Mouse (Mus musculus) intestine, embryonic 16.5 days (tissue): ENCODE data around the gene Ccl22. TPM values are rescaled to one million over a fixed set of nuclear protein-coding genes. Genes with fewer than 3 reads are reported as not detected.

ENCODE experiments used
- ATAC-seq: fragments of 200-750 bp; cut with Nextera tagmentation; 2 replicates; pipeline ENCODE4 v1.8.0; 2017; ENCODE audit warnings: moderate TSS enrichment, moderate library complexity
- H3K27ac ChIP-seq: fragments of 300-500 bp; sonication (generic); 2 replicates; pipeline ENCODE4 v1.5.1; 2014; ENCODE audit warnings: mild to moderate bottlenecking, low read length
- H3K27me3 ChIP-seq: fragments of 300-500 bp; sonication (generic); replicated peaks from 2 replicates; pipeline ENCODE4 v1.6.1; 2014; ENCODE audit warnings: low read length, control low read depth, mixed read lengths; ENCODE audit not compliant: control insufficient read depth, insufficient read depth
- H3K36me3 ChIP-seq: fragments of 300-500 bp; sonication (generic); 2 replicates; pipeline ENCODE4 v1.6.1; 2014; ENCODE audit warnings: low read length, control low read depth; ENCODE audit not compliant: control insufficient read depth, insufficient read depth
- H3K4me1 ChIP-seq: fragments of 300-500 bp; sonication (generic); 2 replicates; pipeline ENCODE4 v1.6.1; 2014; ENCODE audit warnings: low read length, control low read depth, mixed read lengths; ENCODE audit not compliant: control insufficient read depth, insufficient read depth
- H3K4me2 ChIP-seq: fragments of 300-500 bp; sonication (generic); 2 replicates; pipeline ENCODE4 v1.6.1; 2014; ENCODE audit warnings: low read depth, low read length, control low read depth
- H3K4me3 ChIP-seq: fragments of 300-500 bp; sonication (generic); 2 replicates; pipeline ENCODE4 v1.5.1; 2014; ENCODE audit warnings: mild to moderate bottlenecking, low read length
- H3K9ac ChIP-seq: fragments of 300-500 bp; sonication (generic); 2 replicates; pipeline ENCODE4 v1.6.1; 2014; ENCODE audit warnings: low read depth, low read length
- H3K9me3 ChIP-seq: fragments of 300-500 bp; sonication (generic); 2 replicates; pipeline ENCODE4 v1.6.1; 2016; ENCODE audit warnings: low read length, control low read depth; ENCODE audit not compliant: control insufficient read depth
- WGBS: fragments of 180-500 bp; shearing (Covaris S2); extraction: QIAGEN DNeasy Blood & Tissue Kit; methylation state at CpG from one replicate; pipeline ENCODE4 v1.1.7; 2014; 5-methylcytosine and 5-hydroxymethylcytosine counted together
- polyA plus RNA-seq: library from polyadenylated mRNA; unstranded; fragments of >200 nt; fragmentation: Nextera tagmentation; extraction: Ambion mirVana; gene quantifications from 2 replicates; pipeline ENCODE4 v1.2.1, GENCODE M21; 2015

The Ccl22 gene
- polyA plus RNA-seq, 1 experiment from 2014 or later = 0.10 TPM

GRCm38 (mm10) chr8:94744972-94745371, 418 bp upstream of the Ccl22 start:
- Histone ChIP-seq H3K9ac (no peak overlapping the region), H3K4me1 (no peaks in the 10 kb centered on the region), H3K27ac (no peak overlapping the region), H3K36me3 (no peaks in the 10 kb centered on the region), H3K9me3 (no peaks in the 10 kb centered on the region), H3K27me3 (no peaks in the 10 kb centered on the region), H3K4me3 (no peak overlapping the region), H3K4me2 (no peak overlapping the region)
- ATAC-seq = no peak
- 76% methylated on average over 9 of the region's 9 CpGs for WGBS

GRCm38 (mm10) chr8:94746832-94747231, 1.4 kb downstream of the Ccl22 start:
- Histone ChIP-seq H3K36me3 (no peaks in the 10 kb centered on the region), H3K4me2 (no peak overlapping the region), H3K27me3 (no peaks in the 10 kb centered on the region), H3K4me1 (no peaks in the 10 kb centered on the region), H3K9ac (no peak overlapping the region), H3K9me3 (no peaks in the 10 kb centered on the region), H3K4me3 (no peak overlapping the region), H3K27ac (no peak overlapping the region)
- 85% methylated on average over 8 of the region's 8 CpGs for WGBS
- no peak for ATAC-seq

GRCm38 (mm10) chr8:94748363-94748762, 3.0 kb downstream of the Ccl22 start:
- H3K4me2 ChIP-seq = no peak overlapping the region
- no peak overlapping the region for H3K9ac ChIP-seq
- H3K9me3 ChIP-seq = no peaks in the 10 kb centered on the region
- H3K4me3 ChIP-seq = no peak overlapping the region
- no peak overlapping the region for H3K27ac ChIP-seq
- no peak for ATAC-seq
- no peaks in the 10 kb centered on the region for H3K27me3 ChIP-seq
- 69% methylated on average over 4 of the region's 4 CpGs for WGBS
- H3K36me3 ChIP-seq = no peaks in the 10 kb centered on the region
- no peaks in the 10 kb centered on the region for H3K4me1 ChIP-seq

- Histone ChIP-seq H3K4me3 (no peak overlapping the region), H3K4me1 (no peaks in the 10 kb centered on the region; the same call in 1 of the 2 replicates)
- WGBS = 92% methylated on average over 3 of the region's 3 CpGs
Measured at GRCm38 (mm10) chr8:94749942-94750341, 4.6 kb downstream of the Ccl22 start.

GRCm38 (mm10) chr8:94751023-94751849, 5.8 kb downstream of the Ccl22 start:
- no peak for ATAC-seq
- H3K4me3 ChIP-seq = no peak overlapping the region
- H3K9me3 ChIP-seq = no peaks in the 10 kb centered on the region
- no peak overlapping the region for H3K4me2 ChIP-seq
- H3K4me1 ChIP-seq = no peaks in the 10 kb centered on the region; the same call in 1 of the 2 replicates
- H3K36me3 ChIP-seq = no peaks in the 10 kb centered on the region
- no peak overlapping the region for H3K9ac ChIP-seq
- no peak overlapping the region for H3K27ac ChIP-seq
- WGBS = 81% methylated on average over 10 of the region's 10 CpGs
- no peaks in the 10 kb centered on the region for H3K27me3 ChIP-seq

More at GRCm38 (mm10) chr8:94749942-94750341, 4.6 kb downstream of the Ccl22 start:
- Histone ChIP-seq H3K27ac (no peak overlapping the region), H3K9ac (no peak overlapping the region), H3K36me3 (no peaks in the 10 kb centered on the region), H3K9me3 (no peaks in the 10 kb centered on the region), H3K4me2 (no peak overlapping the region), H3K27me3 (no peaks in the 10 kb centered on the region)
- no peak for ATAC-seq

GRCm38 (mm10) chr8:94754006-94754405, 8.6 kb downstream of the Ccl22 start:
- no peaks in the 10 kb centered on the region for H3K9me3 ChIP-seq
- H3K4me2 ChIP-seq = no peak overlapping the region
- WGBS = 81% methylated on average over 2 of the region's 2 CpGs
- ATAC-seq = no peak
- H3K27me3 ChIP-seq = no peaks in the 10 kb centered on the region
- no peaks in the 10 kb centered on the region; the same call in 1 of the 2 replicates for H3K4me1 ChIP-seq
- H3K4me3 ChIP-seq = no peak overlapping the region
- no peaks in the 10 kb centered on the region for H3K36me3 ChIP-seq
- no peak overlapping the region for H3K27ac ChIP-seq
- H3K9ac ChIP-seq = no peak overlapping the region

GRCm38 (mm10) chr8:94754486-94754885, 9.1 kb downstream of the Ccl22 start:
- 65% methylated on average over 2 of the region's 2 CpGs for WGBS
- Histone ChIP-seq H3K4me1 (no peaks in the 10 kb centered on the region; the same call in 1 of the 2 replicates), H3K27me3 (no peaks in the 10 kb centered on the region), H3K4me3 (no peak overlapping the region), H3K27ac (no peak overlapping the region), H3K4me2 (no peak overlapping the region), H3K9me3 (no peaks in the 10 kb centered on the region), H3K36me3 (no peaks in the 10 kb centered on the region), H3K9ac (no peak overlapping the region)
- ATAC-seq = peak; percentile 90

- 45% methylated on average over 9 of the region's 9 CpGs for WGBS
- H3K27me3 ChIP-seq = peaks cover 6% of the 10 kb centered on the region; the same call in 1 of the 2 replicates
- ATAC-seq = no peak
Measured at GRCm38 (mm10) chr8:94767035-94767434, 21.6 kb downstream of the Ccl22 start.

GRCm38 (mm10) chr8:94770945-94771344, 25.6 kb downstream of the Ccl22 start:
- 27% methylated on average over 6 of the region's 6 CpGs for WGBS
- peak overlapping the region; percentile 57; the same call in 1 of the 2 replicates for H3K9ac ChIP-seq
- peak overlapping the region; percentile 91 for H3K27ac ChIP-seq
- H3K4me1 ChIP-seq = peaks cover 16% of the 10 kb centered on the region
- H3K27me3 ChIP-seq = peaks cover 11% of the 10 kb centered on the region; the same call in 1 of the 2 replicates
- ATAC-seq = peak; percentile 91
- no peaks in the 10 kb centered on the region for H3K9me3 ChIP-seq
- no peaks in the 10 kb centered on the region for H3K36me3 ChIP-seq
- H3K4me3 ChIP-seq = peak overlapping the region; percentile 66; the same call in 1 of the 2 replicates
- peak overlapping the region; percentile 76 for H3K4me2 ChIP-seq

More at GRCm38 (mm10) chr8:94767035-94767434, 21.6 kb downstream of the Ccl22 start:
- no peak overlapping the region for H3K4me3 ChIP-seq
- no peak overlapping the region for H3K27ac ChIP-seq
- H3K4me2 ChIP-seq = no peak overlapping the region
- peaks cover 15% of the 10 kb centered on the region for H3K4me1 ChIP-seq
- no peaks in the 10 kb centered on the region for H3K36me3 ChIP-seq
- H3K9me3 ChIP-seq = no peaks in the 10 kb centered on the region
- H3K9ac ChIP-seq = no peak overlapping the region
